Mouse (Mus musculus): ENCODE data around the gene Olfr329-ps. TPM values are rescaled to one million over a fixed set of nuclear protein-coding genes. Genes with fewer than 3 reads are reported as not detected.

Gene Olfr329-ps
- polyA plus RNA-seq, 1 experiment: not detected

GRCm38 (mm10) chr11:58499290-58499689, 46.9 kb downstream of the Olfr329-ps start:
- H3K27ac ChIP-seq (ENCODE audit: insufficient read depth, low read length): no peak overlapping the region
- TF ChIP-seq POLR2A (IDR thresholded peaks at IDR 0.05; ENCODE audit: low read depth, low read length) (no peak), CTCF (IDR thresholded peaks at IDR 0.05; ENCODE audit: borderline replicate concordance, insufficient read depth, low read length) (no peak)

DNA sequence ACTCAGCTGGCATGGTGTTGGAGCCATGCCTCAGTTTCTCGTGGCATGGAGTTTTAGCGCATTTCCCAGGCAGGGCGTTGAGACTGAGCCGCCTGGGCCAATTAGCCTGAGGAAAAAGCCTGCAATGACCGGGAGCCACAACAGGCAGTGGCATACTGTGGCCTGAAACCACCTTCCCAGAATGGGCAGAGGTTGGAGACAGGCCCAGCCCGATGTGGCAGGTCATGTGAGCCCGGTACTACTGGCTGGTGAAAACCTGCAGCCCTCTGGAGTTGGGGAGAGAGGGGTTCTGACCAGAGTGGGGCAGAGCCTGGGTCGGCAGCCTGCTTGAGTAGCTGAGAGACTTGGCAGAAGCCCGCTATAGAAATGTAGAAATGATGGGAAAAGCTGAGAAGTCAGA, 47.5 kb downstream of the Olfr329-ps start:
- no peak overlapping the region for H3K27ac ChIP-seq (ENCODE audit: insufficient read depth, low read length)
- no peak overlapping the region for H3K4me3 ChIP-seq (ENCODE audit: insufficient read depth, low read length)
- no peaks in the 10 kb centered on the region for H3K4me1 ChIP-seq (ENCODE audit: control insufficient read depth, insufficient read depth, low read length)
- TF ChIP-seq POLR2A (IDR thresholded peaks at IDR 0.05; ENCODE audit: low read depth, low read length) (no peak), CTCF (IDR thresholded peaks at IDR 0.05; ENCODE audit: borderline replicate concordance, insufficient read depth, low read length) (no peak)

More at GRCm38 (mm10) chr11:58499290-58499689, 46.9 kb downstream of the Olfr329-ps start:
- Histone ChIP-seq H3K4me1 (ENCODE audit: control insufficient read depth, insufficient read depth, low read length) (no peaks in the 10 kb centered on the region), H3K4me3 (ENCODE audit: insufficient read depth, low read length) (no peak overlapping the region)

- no peak within 1 kb of the TSS for H3K27ac ChIP-seq (ENCODE audit: insufficient read depth, low read length)
- no peak within 1 kb of the TSS for H3K4me3 ChIP-seq (ENCODE audit: insufficient read depth, low read length)
- no peak for TF ChIP-seq CTCF (IDR thresholded peaks at IDR 0.05; ENCODE audit: borderline replicate concordance, insufficient read depth, low read length)
- no peak for TF ChIP-seq POLR2A (IDR thresholded peaks at IDR 0.05; ENCODE audit: low read depth, low read length)
- H3K4me1 ChIP-seq (ENCODE audit: control insufficient read depth, insufficient read depth, low read length): no peaks in the 10 kb centered on the region
Observed at GRCm38 (mm10) chr11:58492455-58492854, 53.8 kb downstream of the Olfr329-ps start, which contains the start of gene Olfr332. TSS of gene Olfr332 (minus strand) at chr11:58492555.

Other genes starting within 250 kb of the Olfr329-ps start
- gene Zfp692, start 239.4 kb downstream of the Olfr329-ps start, polyA plus RNA-seq (2011; ENCODE audit: insufficient read length, low read depth, missing spikeins): 10.3 and 11.6 TPM in 2 replicates
- gene Zfp672, start 216.1 kb downstream of the Olfr329-ps start, polyA plus RNA-seq (2011; ENCODE audit: insufficient read length, low read depth, missing spikeins): 22.1 and 23.2 TPM in 2 replicates
- gene Sh3bp5l, start 215.7 kb downstream of the Olfr329-ps start, polyA plus RNA-seq (2011; ENCODE audit: insufficient read length, low read depth, missing spikeins): 21.5 and 25.1 TPM in 2 replicates
- gene Lypd8, start 167.4 kb downstream of the Olfr329-ps start, polyA plus RNA-seq (2011; ENCODE audit: insufficient read length, low read depth, missing spikeins): not detected in 2 replicates
- not detected in 2 replicates for gene 1810065E05Rik, start 125.3 kb downstream of the Olfr329-ps start, polyA plus RNA-seq (2011; ENCODE audit: insufficient read length, low read depth, missing spikeins)
- gene Gm12253, start 113.9 kb downstream of the Olfr329-ps start, polyA plus RNA-seq (2011; ENCODE audit: insufficient read length, low read depth, missing spikeins): not detected in 2 replicates
- not detected in 2 replicates for gene Lypd9, start 93.5 kb downstream of the Olfr329-ps start, polyA plus RNA-seq (2011; ENCODE audit: insufficient read length, low read depth, missing spikeins)
- not detected in 2 replicates for gene Olfr30, start 84.2 kb downstream of the Olfr329-ps start, polyA plus RNA-seq (2011; ENCODE audit: insufficient read length, low read depth, missing spikeins)
- not detected in 2 replicates for gene Olfr332, start 53.9 kb downstream of the Olfr329-ps start, polyA plus RNA-seq (2011; ENCODE audit: insufficient read length, low read depth, missing spikeins)
- not detected in 2 replicates for gene Olfr331, start 43.9 kb downstream of the Olfr329-ps start, polyA plus RNA-seq (2011; ENCODE audit: insufficient read length, low read depth, missing spikeins)
- not detected in 2 replicates for gene Olfr330, start 11.6 kb downstream of the Olfr329-ps start, polyA plus RNA-seq (2011; ENCODE audit: insufficient read length, low read depth, missing spikeins)
- not detected in 2 replicates for gene Olfr328, start 9.2 kb upstream of the Olfr329-ps start, polyA plus RNA-seq (2011; ENCODE audit: insufficient read length, low read depth, missing spikeins)
- gene Olfr224, start 24.1 kb upstream of the Olfr329-ps start, polyA plus RNA-seq (2011; ENCODE audit: insufficient read length, low read depth, missing spikeins): not detected in 2 replicates
- not detected in 2 replicates for gene Olfr325, start 31.3 kb upstream of the Olfr329-ps start, polyA plus RNA-seq (2011; ENCODE audit: insufficient read length, low read depth, missing spikeins)
- gene Olfr324, start 48.7 kb upstream of the Olfr329-ps start, polyA plus RNA-seq (2011; ENCODE audit: insufficient read length, low read depth, missing spikeins): not detected in 2 replicates
- gene 2210407C18Rik, start 69.7 kb upstream of the Olfr329-ps start, polyA plus RNA-seq (2011; ENCODE audit: insufficient read length, low read depth, missing spikeins): not detected in 2 replicates
- not detected in 2 replicates for gene Olfr323, start 84.1 kb upstream of the Olfr329-ps start, polyA plus RNA-seq (2011; ENCODE audit: insufficient read length, low read depth, missing spikeins)
- not detected in 2 replicates for gene Trim58, start 94.0 kb upstream of the Olfr329-ps start, polyA plus RNA-seq (2011; ENCODE audit: insufficient read length, low read depth, missing spikeins)
- not detected in 2 replicates for gene Olfr322, start 112.4 kb upstream of the Olfr329-ps start, polyA plus RNA-seq (2011; ENCODE audit: insufficient read length, low read depth, missing spikeins)
- not detected in 2 replicates for gene Olfr320, start 134.7 kb upstream of the Olfr329-ps start, polyA plus RNA-seq (2011; ENCODE audit: insufficient read length, low read depth, missing spikeins)
- gene Olfr319, start 152.7 kb upstream of the Olfr329-ps start, polyA plus RNA-seq (2011; ENCODE audit: insufficient read length, low read depth, missing spikeins): not detected in 2 replicates
- gene Olfr318, start 177.6 kb upstream of the Olfr329-ps start, polyA plus RNA-seq (2011; ENCODE audit: insufficient read length, low read depth, missing spikeins): not detected in 2 replicates
- not detected in 2 replicates for gene Olfr317, start 192.8 kb upstream of the Olfr329-ps start, polyA plus RNA-seq (2011; ENCODE audit: insufficient read length, low read depth, missing spikeins)
- gene Olfr316, start 206.3 kb upstream of the Olfr329-ps start, polyA plus RNA-seq (2011; ENCODE audit: insufficient read length, low read depth, missing spikeins): not detected in 2 replicates
- gene Olfr315, start 226.8 kb upstream of the Olfr329-ps start, polyA plus RNA-seq (2011; ENCODE audit: insufficient read length, low read depth, missing spikeins): not detected in 2 replicates
- not detected in 2 replicates for gene Olfr314, start 236.5 kb upstream of the Olfr329-ps start, polyA plus RNA-seq (2011; ENCODE audit: insufficient read length, low read depth, missing spikeins)

All from embryonic fibroblast, embryonic 13.5 days (primary cell).